ENCODE assay signal across 21 mouse cellular contexts in the genomic region with DNA sequence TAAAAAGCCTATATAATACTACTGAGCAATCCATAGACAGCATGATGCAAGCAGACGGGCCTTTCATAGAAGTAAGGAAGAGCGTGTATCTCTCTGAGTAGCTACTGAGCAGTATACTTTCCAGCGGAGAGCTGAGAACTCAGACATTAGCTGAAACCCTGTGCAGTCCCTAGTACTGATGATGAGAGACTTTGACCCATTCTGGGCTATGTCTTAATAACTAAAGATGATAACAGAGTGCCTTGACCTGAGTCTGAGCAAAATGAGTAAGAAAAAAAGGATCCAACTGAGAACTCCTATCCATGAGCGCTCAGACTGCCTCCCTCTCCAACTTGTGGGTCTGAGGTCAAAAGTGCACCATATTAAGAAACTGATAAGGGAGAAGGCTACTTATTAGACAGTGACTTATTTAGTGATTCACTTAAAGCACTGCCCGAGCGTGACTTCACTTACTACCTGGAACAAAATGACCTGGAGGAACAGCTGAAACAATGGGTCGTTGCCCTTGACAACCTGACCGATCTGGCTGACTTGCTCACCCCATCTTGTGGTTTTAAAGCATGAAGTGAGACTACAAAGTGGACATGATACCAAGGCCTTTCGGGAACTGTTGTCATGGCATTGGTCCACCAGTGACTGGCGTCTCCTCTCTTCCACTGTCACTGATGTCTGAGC. TPM values are rescaled to one million over a fixed set of nuclear protein-coding genes. Genes with fewer than 3 reads are reported as not detected.
DNase-seq lines count a peak whose midpoint lies in the region; ATAC-seq and TF ChIP-seq lines count a peak whose summit lies in the region.
"Had no signal": no experiment of that assay in that cellular context is flagged by ENCODE, and none has a peak within 500 bp of the region (broad histone marks: within the 10 kb centered on the region; RNA-seq: fewer than 3 reads in every experiment).

No protein-coding gene starts in this region.

- H3K4me1 ChIP-seq in kidney, embryonic 14.5 days (ENCODE audit: control insufficient read depth, insufficient read depth, low read length): peaks cover 11% of the 10 kb centered on the region
- peaks cover 22% of the 10 kb centered on the region for H3K4me1 ChIP-seq in intestine, embryonic 16.5 days (ENCODE audit: control insufficient read depth, insufficient read depth, low read length)
- H3K4me1 ChIP-seq: forebrain, embryonic 15.5 days; heart, embryonic 15.5 days; hindbrain, embryonic 13.5 days had no signal

- peak; percentile 49; the same call in 1 of the 2 replicates for ATAC-seq in kidney, embryonic 14.5 days (ENCODE audit: low FRiP score, low TSS enrichment)
- ATAC-seq in intestine, embryonic 16.5 days: peak; percentile 84
- ATAC-seq in CD4-positive, CD25-positive, alpha-beta regulatory T cell, adult 4 months: no peak
- ATAC-seq: forebrain, embryonic 15.5 days had no signal

- no peak overlapping the region for H3K9ac ChIP-seq in kidney, embryonic 14.5 days (ENCODE audit: low read depth, low read length)
- H3K9ac ChIP-seq in intestine, embryonic 16.5 days (ENCODE audit: low read depth, low read length): no peak overlapping the region
- H3K9ac ChIP-seq: embryonic facial prominence, embryonic 12.5 days; forebrain, embryonic 15.5 days; heart, embryonic 15.5 days; hindbrain, embryonic 13.5 days had no signal

- no peaks in the 10 kb centered on the region for H3K9me3 ChIP-seq in kidney, embryonic 14.5 days (ENCODE audit: control insufficient read depth, low read length)
- H3K9me3 ChIP-seq in intestine, embryonic 16.5 days (ENCODE audit: control insufficient read depth, low read length): no peaks in the 10 kb centered on the region
- H3K9me3 ChIP-seq: embryonic facial prominence, embryonic 12.5 days; forebrain, embryonic 15.5 days; G1E; heart, embryonic 15.5 days; hindbrain, embryonic 13.5 days had no signal

- H3K27ac ChIP-seq in kidney, embryonic 14.5 days (ENCODE audit: low read depth, low read length): no peak overlapping the region
- peak overlapping the region; percentile 2 for H3K27ac ChIP-seq in intestine, embryonic 16.5 days (ENCODE audit: low read length)
- H3K27ac ChIP-seq: embryonic facial prominence, embryonic 12.5 days; forebrain, embryonic 15.5 days; heart, adult 2 months; heart, embryonic 15.5 days; hindbrain, embryonic 13.5 days had no signal

- no peaks in the 10 kb centered on the region for H3K79me2 ChIP-seq in C2C12 (ENCODE audit: control insufficient read depth, insufficient read depth)

- 48% methylated on average over 10 of the region's 10 CpGs for WGBS in kidney, embryonic 14.5 days
- WGBS in intestine, embryonic 16.5 days: 67% methylated on average over 10 of the region's 10 CpGs

- H3K27me3 ChIP-seq in kidney, embryonic 14.5 days (ENCODE audit: control insufficient read depth, insufficient read depth, low read length): no peaks in the 10 kb centered on the region
- no peaks in the 10 kb centered on the region for H3K27me3 ChIP-seq in C2C12 (ENCODE audit: control insufficient read depth, insufficient read depth, insufficient read length)
- H3K27me3 ChIP-seq in intestine, embryonic 16.5 days (replicated peaks; ENCODE audit: control insufficient read depth, insufficient read depth, low read length): no peaks in the 10 kb centered on the region
- H3K27me3 ChIP-seq: embryonic facial prominence, embryonic 12.5 days; forebrain, embryonic 15.5 days; heart, embryonic 15.5 days; hindbrain, embryonic 13.5 days had no signal

- H3K79me3 ChIP-seq in C2C12 (ENCODE audit: low read depth): no peaks in the 10 kb centered on the region

- no peak for TF ChIP-seq CTCF in C2C12 (IDR thresholded peaks at IDR 0.05; ENCODE audit: control insufficient read depth, insufficient read depth, insufficient read length)

- no peak for DNase-seq in kidney, adult 9 months
- peak; percentile 49 for DNase-seq in R1 (ENCODE audit: low read depth, low spot score)
- DNase-seq in ovary, postnatal 36 days (ENCODE audit: low spot score): no peak
- no peak for DNase-seq in spleen, postnatal 14 days (ENCODE audit: low spot score in 2 of 2)
- DNase-seq: adrenal gland, adult 2 months; adrenal gland, postnatal 25 days; cerebellum, adult 8-10 months; cerebellum, postnatal 14 days; gastrocnemius, postnatal 36 days; heart, adult 2 months; heart, postnatal 14 days had no signal

- H3K4me2 ChIP-seq in kidney, embryonic 14.5 days (replicated peaks; ENCODE audit: low read depth, low read length): no peak overlapping the region
- H3K4me2 ChIP-seq in intestine, embryonic 16.5 days (ENCODE audit: low read depth, low read length): no peak overlapping the region
- H3K4me2 ChIP-seq: embryonic facial prominence, embryonic 12.5 days; forebrain, embryonic 15.5 days; heart, embryonic 11.5 days; heart, embryonic 15.5 days; hindbrain, embryonic 13.5 days had no signal

- H3K36me3 ChIP-seq in kidney, embryonic 14.5 days (ENCODE audit: control insufficient read depth, insufficient read depth, low read length): no peaks in the 10 kb centered on the region
- H3K36me3 ChIP-seq in C2C12 (ENCODE audit: control insufficient read depth, insufficient read depth): no peaks in the 10 kb centered on the region
- no peaks in the 10 kb centered on the region for H3K36me3 ChIP-seq in intestine, embryonic 16.5 days (ENCODE audit: control insufficient read depth, insufficient read depth, low read length)
- H3K36me3 ChIP-seq: embryonic facial prominence, embryonic 12.5 days; forebrain, embryonic 15.5 days; G1E; heart, embryonic 15.5 days; hindbrain, embryonic 13.5 days had no signal

- H3ac ChIP-seq in C2C12 (ENCODE audit: control insufficient read depth, insufficient read length, low read depth): no peak overlapping the region

- no peak overlapping the region for H3K4me3 ChIP-seq in kidney, embryonic 14.5 days (ENCODE audit: low read length)
- H3K4me3 ChIP-seq in C2C12 (ENCODE audit: insufficient read depth, poor library complexity, severe bottlenecking): no peak overlapping the region
- H3K4me3 ChIP-seq in intestine, embryonic 16.5 days (ENCODE audit: low read length): no peak overlapping the region
- H3K4me3 ChIP-seq: embryonic facial prominence, embryonic 12.5 days; forebrain, embryonic 15.5 days; heart, adult 2 months; heart, embryonic 15.5 days; hindbrain, embryonic 13.5 days had no signal

TF ChIP-seq in C2C12, 6 proteins besides CTCF, POLR2A, EP300 and RAD21:
- TF ChIP-seq FOSL1 (IDR thresholded peaks at IDR 0.05; ENCODE audit: insufficient read depth, low read length, poor library complexity, severe bottlenecking) (no peak), MYOD1 (IDR thresholded peaks at IDR 0.05; ENCODE audit: control insufficient read depth, insufficient read length, low read depth) (peak; percentile 84)

RNA-seq across cellular contexts. Expression of a gene that starts 32.9 kb away (rescaled TPM):
- polyA plus RNA-seq in kidney, embryonic 14.5 days (2014; fragmentation: Nextera tagmentation; extraction: Ambion mirVana): not detected in 2 replicates
- not detected for polyA plus RNA-seq in C2C12 (2012; fragmentation: generic; extraction: Trizol)
- 0.13 TPM in 1 of 2 replicates, not detected in the other for polyA plus RNA-seq in intestine, embryonic 16.5 days (2015; fragmentation: Nextera tagmentation; extraction: Ambion mirVana)
- not detected for polyA plus RNA-seq in CD4-positive, CD25-positive, alpha-beta regulatory T cell, adult 4 months (2017; shearing (Covaris generic))
- polyA plus RNA-seq: adrenal gland, adult 2 months; G1E had no signal

RNA-seq across cellular contexts. Expression of a gene that starts 56.6 kb away (rescaled TPM):
- 15.3 and 16.2 TPM in 2 replicates for polyA plus RNA-seq in kidney, embryonic 14.5 days (2014; fragmentation: Nextera tagmentation; extraction: Ambion mirVana)
- 31.5 TPM for polyA plus RNA-seq in C2C12 (2012; fragmentation: generic; extraction: Trizol)
- 5.8 and 7.0 TPM in 2 replicates for polyA plus RNA-seq in intestine, embryonic 16.5 days (2015; fragmentation: Nextera tagmentation; extraction: Ambion mirVana)
- 1 to 10 TPM in 1 of 2 experiments, under 1 TPM in 1; 0.25 to 1.1 TPM for polyA plus RNA-seq in CD4-positive, CD25-positive, alpha-beta regulatory T cell, adult 4 months (2017; shearing (Covaris generic))

RNA-seq across cellular contexts. Expression of a gene that starts 56.7 kb away (rescaled TPM):
- 81.6 and 101 TPM in 2 replicates for polyA plus RNA-seq in kidney, embryonic 14.5 days (2014; fragmentation: Nextera tagmentation; extraction: Ambion mirVana)
- polyA plus RNA-seq in C2C12 (2012; fragmentation: generic; extraction: Trizol): 74.5 TPM
- 73.1 and 83.0 TPM in 2 replicates for polyA plus RNA-seq in intestine, embryonic 16.5 days (2015; fragmentation: Nextera tagmentation; extraction: Ambion mirVana)
- 10 to 100 TPM; 49.7 to 52.7 TPM for polyA plus RNA-seq in CD4-positive, CD25-positive, alpha-beta regulatory T cell, adult 4 months (2017; shearing (Covaris generic))
